Mouse (Mus musculus) olfactory bulb, adult 2 months (tissue): ENCODE results near the gene Cdc34.

Experiments used
- CTCF ChIP-seq: fragments of 200-500 bp; IDR thresholded peaks from 2 replicates; pipeline ENCODE4 v1.5.1; 2012; ENCODE audit warnings: low read depth, mild to moderate bottlenecking, low read length, moderate library complexity; ENCODE audit not compliant: insufficient read depth
- POLR2A ChIP-seq: fragments of 200-500 bp; IDR thresholded peaks from 2 replicates; pipeline ENCODE4 v1.6.1; 2012; ENCODE audit warnings: mild to moderate bottlenecking, low read depth, low read length, moderate library complexity; ENCODE audit not compliant: insufficient read depth

DNA sequence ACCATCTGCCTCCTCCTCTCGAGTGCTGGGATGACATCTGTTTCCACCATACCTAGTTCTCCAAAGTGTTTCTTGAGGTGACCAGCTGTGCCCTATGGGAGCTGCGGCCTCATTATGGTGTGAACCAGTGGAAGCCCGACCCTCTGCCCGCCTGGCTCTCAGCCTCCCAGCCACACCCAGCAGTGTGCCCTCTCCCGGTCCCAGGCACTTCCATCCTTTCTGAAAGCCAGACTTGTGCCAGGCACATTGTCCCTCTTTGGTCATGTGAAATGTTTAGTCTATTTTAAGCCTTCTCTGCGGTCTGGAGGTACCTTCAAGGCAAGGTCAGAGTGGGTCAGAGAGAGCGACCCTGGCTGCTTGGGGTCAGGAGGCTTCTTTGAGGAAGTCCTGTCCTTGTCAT, 41.7 kb downstream of the Cdc34 start:
- no peak for TF ChIP-seq POLR2A
- TF ChIP-seq CTCF, result no peak
